In genomic region chr5:112032036-112032435, GRCm38 (mm10) we compare ENCODE assay signal across 28 mouse cellular contexts.
DNase-seq lines count a peak whose midpoint lies in the region; ATAC-seq and TF ChIP-seq lines count a peak whose summit lies in the region.
"Had no signal": no experiment of that assay in that cellular context is flagged by ENCODE, and none has a peak within 500 bp of the region (broad histone marks: within the 10 kb centered on the region; RNA-seq: fewer than 3 reads in every experiment).

No protein-coding gene starts in this region.

- peak; percentile 26 for DNase-seq in 416B (ENCODE audit: low read depth)
- peak; percentile 95 for DNase-seq in R1 (ENCODE audit: low read depth, low spot score)
- peak; percentile 20 for DNase-seq in stomach, postnatal 0 days (ENCODE audit: low spot score)
- DNase-seq in forebrain, postnatal 0 days = no peak
- DNase-seq in liver = no peak
- DNase-seq: adrenal gland, adult 2 months; adrenal gland, postnatal 14 days; B cell, adult 2 months; cerebellum, adult 11 months; cerebellum, adult 2 months; cerebellum, adult 9-11 months; cerebellum, postnatal 25 days; gastrocnemius, postnatal 10 days; gastrocnemius, postnatal 36 days; heart, adult 11 months; heart, postnatal 10 days; heart, postnatal 36 days had no signal

- no peak for TF ChIP-seq CTCF in stomach, postnatal 0 days (IDR thresholded peaks at IDR 0.05; ENCODE audit: low read depth)
- TF ChIP-seq CTCF in forebrain, postnatal 0 days (IDR thresholded peaks at IDR 0.05; ENCODE audit: low read depth) = no peak

- no peak overlapping the region for H3K27ac ChIP-seq in intestine, embryonic 15.5 days
- H3K27ac ChIP-seq in intestine, embryonic 16.5 days (ENCODE audit: low read length) = no peak overlapping the region
- no peak overlapping the region for H3K27ac ChIP-seq in stomach, postnatal 0 days (replicated peaks)
- H3K27ac ChIP-seq in forebrain, postnatal 0 days (ENCODE audit: low read depth, low read length) = no peak overlapping the region
- H3K27ac ChIP-seq: embryonic facial prominence, embryonic 12.5 days; embryonic facial prominence, embryonic 15.5 days; heart, embryonic 15.5 days; hindbrain, embryonic 10.5 days; hindbrain, embryonic 13.5 days had no signal

- H3K4me3 ChIP-seq in intestine, embryonic 15.5 days (replicated peaks) = no peak overlapping the region
- no peak overlapping the region for H3K4me3 ChIP-seq in intestine, embryonic 16.5 days (ENCODE audit: low read length)
- H3K4me3 ChIP-seq in stomach, postnatal 0 days (ENCODE audit: low read depth, low read length) = no peak overlapping the region
- H3K4me3 ChIP-seq in forebrain, postnatal 0 days (ENCODE audit: low read depth, low read length) = no peak overlapping the region
- H3K4me3 ChIP-seq: embryonic facial prominence, embryonic 12.5 days; embryonic facial prominence, embryonic 15.5 days; heart, embryonic 12.5 days; heart, embryonic 15.5 days; hindbrain, embryonic 10.5 days; hindbrain, embryonic 13.5 days had no signal

- H3K9me3 ChIP-seq in intestine, embryonic 15.5 days = no peaks in the 10 kb centered on the region
- H3K9me3 ChIP-seq in intestine, embryonic 16.5 days (ENCODE audit: control insufficient read depth, low read length) = no peaks in the 10 kb centered on the region
- no peaks in the 10 kb centered on the region for H3K9me3 ChIP-seq in stomach, postnatal 0 days (ENCODE audit: control insufficient read depth, low read length)
- H3K9me3 ChIP-seq in forebrain, postnatal 0 days (ENCODE audit: low read length) = no peaks in the 10 kb centered on the region
- H3K9me3 ChIP-seq: embryonic facial prominence, embryonic 12.5 days; embryonic facial prominence, embryonic 15.5 days; heart, embryonic 12.5 days; heart, embryonic 15.5 days; hindbrain, embryonic 10.5 days; hindbrain, embryonic 13.5 days had no signal

- TF ChIP-seq EP300 in stomach, postnatal 0 days (optimal IDR thresholded peaks at IDR 0.05) = no peak

- peaks cover 8% of the 10 kb centered on the region; the same call in 1 of the 2 replicates for H3K4me1 ChIP-seq in intestine, embryonic 15.5 days (replicated peaks)
- peaks cover 4% of the 10 kb centered on the region; the same call in 1 of the 2 replicates for H3K4me1 ChIP-seq in intestine, embryonic 16.5 days (ENCODE audit: control insufficient read depth, insufficient read depth, low read length)
- no peaks in the 10 kb centered on the region; the same call in 1 of the 2 replicates for H3K4me1 ChIP-seq in stomach, postnatal 0 days (replicated peaks; ENCODE audit: control insufficient read depth, insufficient read depth)
- peaks cover 13% of the 10 kb centered on the region for H3K4me1 ChIP-seq in forebrain, postnatal 0 days (ENCODE audit: insufficient read depth)
- H3K4me1 ChIP-seq: embryonic facial prominence, embryonic 12.5 days; embryonic facial prominence, embryonic 15.5 days; heart, embryonic 12.5 days; heart, embryonic 15.5 days had no signal

- no peak overlapping the region for H3K4me2 ChIP-seq in intestine, embryonic 15.5 days (replicated peaks)
- H3K4me2 ChIP-seq in intestine, embryonic 16.5 days (ENCODE audit: low read depth, low read length) = no peak overlapping the region
- H3K4me2 ChIP-seq in stomach, postnatal 0 days (replicated peaks; ENCODE audit: low read depth) = no peak overlapping the region
- H3K4me2 ChIP-seq in forebrain, postnatal 0 days (ENCODE audit: low read depth) = no peak overlapping the region
- H3K4me2 ChIP-seq: embryonic facial prominence, embryonic 12.5 days; embryonic facial prominence, embryonic 15.5 days; heart, embryonic 12.5 days; heart, embryonic 15.5 days; hindbrain, embryonic 13.5 days had no signal

- H3K27me3 ChIP-seq in intestine, embryonic 15.5 days (replicated peaks) = no peaks in the 10 kb centered on the region
- no peaks in the 10 kb centered on the region for H3K27me3 ChIP-seq in intestine, embryonic 16.5 days (replicated peaks; ENCODE audit: control insufficient read depth, insufficient read depth, low read length)
- no peaks in the 10 kb centered on the region for H3K27me3 ChIP-seq in stomach, postnatal 0 days (ENCODE audit: control insufficient read depth, insufficient read depth, low read length)
- H3K27me3 ChIP-seq in forebrain, postnatal 0 days (ENCODE audit: insufficient read depth, low read length) = no peaks in the 10 kb centered on the region
- H3K27me3 ChIP-seq: CH12.LX; embryonic facial prominence, embryonic 12.5 days had no signal

- no peaks in the 10 kb centered on the region for H3K36me3 ChIP-seq in intestine, embryonic 15.5 days
- H3K36me3 ChIP-seq in intestine, embryonic 16.5 days (ENCODE audit: control insufficient read depth, insufficient read depth, low read length) = no peaks in the 10 kb centered on the region
- no peaks in the 10 kb centered on the region for H3K36me3 ChIP-seq in stomach, postnatal 0 days (ENCODE audit: control insufficient read depth, insufficient read depth, low read length)
- no peaks in the 10 kb centered on the region for H3K36me3 ChIP-seq in forebrain, postnatal 0 days (ENCODE audit: insufficient read depth)
- H3K36me3 ChIP-seq: embryonic facial prominence, embryonic 12.5 days; embryonic facial prominence, embryonic 15.5 days; heart, embryonic 12.5 days; heart, embryonic 15.5 days; hindbrain, embryonic 10.5 days; hindbrain, embryonic 13.5 days had no signal

- H3K9ac ChIP-seq in intestine, embryonic 15.5 days = no peak overlapping the region
- no peak overlapping the region for H3K9ac ChIP-seq in intestine, embryonic 16.5 days (ENCODE audit: low read depth, low read length)
- H3K9ac ChIP-seq in stomach, postnatal 0 days (ENCODE audit: low read length) = no peak overlapping the region
- no peak overlapping the region for H3K9ac ChIP-seq in forebrain, postnatal 0 days
- H3K9ac ChIP-seq: embryonic facial prominence, embryonic 12.5 days; embryonic facial prominence, embryonic 15.5 days; heart, embryonic 12.5 days; heart, embryonic 15.5 days; hindbrain, embryonic 13.5 days had no signal

- ATAC-seq in intestine, embryonic 15.5 days = 0 out of 2 replicates have a peak, but pooled peaks have one; percentile 28
- ATAC-seq in intestine, embryonic 16.5 days = no peak
- ATAC-seq in stomach, postnatal 0 days (ENCODE audit: low FRiP score, low TSS enrichment) = peak; percentile 72
- ATAC-seq in forebrain, postnatal 0 days = no peak
- ATAC-seq: forebrain, embryonic 14.5 days; hindbrain, embryonic 16.5 days had no signal

Comparison
In these comparisons a context has a peak if more than half of its experiments do, and no peak if none do; other contexts are left out.
1. ATAC-seq: peak in intestine, embryonic 15.5 days (single experiment) and stomach, postnatal 0 days (single experiment); none in intestine, embryonic 16.5 days (single experiment) and forebrain, postnatal 0 days (single experiment).
2. DNase-seq: peak in 416B (single experiment), R1 (single experiment) and stomach, postnatal 0 days (single experiment); none in forebrain, postnatal 0 days (single experiment) and liver (single experiment).